Mouse (Mus musculus) heart, embryonic 16.5 days (tissue): ENCODE measurements around the gene Suclg1. TPM values are rescaled to one million over a fixed set of nuclear protein-coding genes. Genes with fewer than 3 reads are reported as not detected.

Source experiments
- ATAC-seq: fragments of 200-750 bp; cut with Nextera tagmentation; replicated peaks from 2 replicates; pipeline ENCODE4 v1.8.0; 2017; ENCODE audit warnings: moderate number of reproducible peaks; ENCODE audit not compliant: insufficient read depth, low FRiP score; ENCODE audit errors: extremely low read depth
- H3K27ac ChIP-seq: fragments of 300-500 bp; sonication (generic); 2 replicates; pipeline ENCODE4 v1.5.1; 2014; ENCODE audit warnings: mild to moderate bottlenecking, low read length, control low read depth, moderate library complexity
- H3K27me3 ChIP-seq: fragments of 300-500 bp; sonication (generic); 2 replicates; pipeline ENCODE4 v1.6.1; 2014; ENCODE audit warnings: low read length, mixed read lengths; ENCODE audit not compliant: control insufficient read depth, insufficient read depth
- H3K36me3 ChIP-seq: fragments of 300-500 bp; sonication (generic); 2 replicates; pipeline ENCODE4 v1.6.1; 2014; ENCODE audit not compliant: control insufficient read depth, insufficient read depth
- H3K4me1 ChIP-seq: fragments of 300-500 bp; sonication (generic); 2 replicates; pipeline ENCODE4 v1.6.1; 2014; ENCODE audit warnings: low read length, mixed read lengths; ENCODE audit not compliant: control insufficient read depth, insufficient read depth
- H3K4me2 ChIP-seq: fragments of 300-500 bp; sonication (generic); 2 replicates; pipeline ENCODE4 v1.6.1; 2014; ENCODE audit warnings: low read depth, mild to moderate bottlenecking, control low read depth, low read length
- H3K4me3 ChIP-seq: fragments of 300-500 bp; sonication (generic); 2 replicates; pipeline ENCODE4 v1.5.1; 2014; ENCODE audit warnings: mild to moderate bottlenecking, control low read depth, low read length
- H3K9ac ChIP-seq: fragments of 300-500 bp; sonication (generic); 2 replicates; pipeline ENCODE4 v1.6.1; 2014; ENCODE audit warnings: low read length, control low read depth
- H3K9me3 ChIP-seq: fragments of 300-500 bp; sonication (generic); replicated peaks from 2 replicates; pipeline ENCODE4 v1.6.1; 2016; ENCODE audit warnings: low read length; ENCODE audit not compliant: control insufficient read depth
- WGBS: fragments of 180-500 bp; shearing (Covaris S2); extraction: QIAGEN DNeasy Blood & Tissue Kit; methylation state at CpG from one replicate; pipeline ENCODE4 v1.1.7; 2014; 5-methylcytosine and 5-hydroxymethylcytosine counted together
- polyA plus RNA-seq: library from polyadenylated mRNA; unstranded; fragments of >200 nt; fragmentation: Nextera tagmentation; extraction: Ambion mirVana; gene quantifications from 2 replicates; pipeline ENCODE4 v1.2.1, GENCODE M21; 2015

Suclg1 gene
- polyA plus RNA-seq, 1 experiment from 2014 or later, result 351 TPM

DNA sequence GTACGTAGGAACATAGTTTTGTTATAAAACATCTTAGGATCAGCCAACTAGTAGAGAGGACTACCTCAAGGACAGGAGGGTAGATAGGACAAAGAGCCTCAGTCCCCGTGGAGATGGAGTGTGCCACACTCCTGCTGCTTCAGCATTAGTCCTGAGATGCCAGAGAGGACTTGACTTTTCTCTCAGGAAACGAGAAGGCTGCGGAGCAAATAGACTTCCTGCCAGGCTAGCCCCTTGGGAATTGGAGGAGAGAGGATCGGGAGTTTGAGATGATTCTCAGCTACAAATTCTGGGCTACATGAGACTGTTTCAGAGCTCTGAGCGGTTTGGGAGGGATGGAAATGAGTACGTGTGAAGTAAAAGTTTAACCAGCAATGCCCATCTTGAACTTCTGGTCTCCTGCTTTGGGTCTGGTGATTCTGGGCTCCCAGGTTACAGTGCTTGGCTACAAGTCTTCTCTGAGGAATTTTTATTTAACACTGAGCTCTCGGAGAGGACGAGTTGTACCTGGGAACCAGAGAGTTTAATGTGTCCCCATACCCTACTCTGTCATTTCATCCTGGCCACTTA lies 32.4 kb downstream of the Suclg1 start:
- H3K4me1 ChIP-seq, result no peaks in the 10 kb centered on the region
- H3K36me3 ChIP-seq, result peaks cover 20% of the 10 kb centered on the region
- H3K9me3 ChIP-seq, result no peaks in the 10 kb centered on the region
- H3K4me2 ChIP-seq, result no peak overlapping the region
- no peak for ATAC-seq
- H3K9ac ChIP-seq, result no peak overlapping the region
- WGBS, result 70% methylated on average over 9 of the region's 9 CpGs
- H3K27ac ChIP-seq, result no peak overlapping the region
- no peaks in the 10 kb centered on the region for H3K27me3 ChIP-seq
- no peak overlapping the region for H3K4me3 ChIP-seq

- Histone ChIP-seq H3K27me3 (no peaks in the 10 kb centered on the region), H3K4me1 (no peaks in the 10 kb centered on the region), H3K9ac (no peak overlapping the region), H3K4me2 (no peak overlapping the region), H3K36me3 (no peaks in the 10 kb centered on the region), H3K9me3 (0 out of 2 replicates have a peak, but pooled peaks cover 3% of the 10 kb centered on the region), H3K27ac (no peak overlapping the region), H3K4me3 (no peak overlapping the region)
- 84% methylated on average over 2 of the region's 2 CpGs for WGBS
- no peak for ATAC-seq
These were observed 38.1 kb downstream of the Suclg1 start for GRCm38 (mm10) chr6:73286326-73286725.

DNA sequence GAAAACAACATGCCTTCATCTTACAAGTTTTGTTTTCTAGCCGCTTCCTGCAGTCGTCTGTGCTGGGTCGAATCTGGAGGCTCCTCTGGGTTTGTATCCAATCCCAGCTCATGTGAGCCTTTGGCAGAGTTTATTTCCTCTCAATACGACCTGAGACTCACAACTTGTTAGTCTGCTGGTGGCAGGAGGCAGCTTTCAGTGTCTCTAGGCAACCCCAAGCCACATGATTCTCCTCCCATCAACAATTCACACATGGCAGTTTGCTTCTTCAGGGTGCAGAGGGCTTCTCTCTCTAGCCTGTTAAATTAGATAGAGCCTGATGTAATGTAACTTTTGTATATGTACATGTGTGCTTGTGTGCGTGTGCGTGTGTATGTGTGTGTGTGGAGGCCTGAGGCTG lies 58.7 kb downstream of the Suclg1 start:
- 58% methylated on average over 6 of the region's 6 CpGs for WGBS
- Histone ChIP-seq H3K27ac (no peak overlapping the region), H3K9ac (no peak overlapping the region), H3K4me1 (no peaks in the 10 kb centered on the region), H3K4me3 (no peak overlapping the region), H3K27me3 (no peaks in the 10 kb centered on the region), H3K9me3 (no peaks in the 10 kb centered on the region), H3K4me2 (no peak overlapping the region), H3K36me3 (no peaks in the 10 kb centered on the region)
- ATAC-seq, result no peak

- Histone ChIP-seq H3K4me3 (no peak overlapping the region), H3K4me2 (no peak overlapping the region), H3K4me1 (no peaks in the 10 kb centered on the region), H3K36me3 (no peaks in the 10 kb centered on the region), H3K27me3 (no peaks in the 10 kb centered on the region), H3K27ac (no peak overlapping the region), H3K9me3 (no peaks in the 10 kb centered on the region), H3K9ac (no peak overlapping the region)
- 70% methylated on average over 10 of the region's 10 CpGs for WGBS
- ATAC-seq, result no peak
These were observed 60.7 kb downstream of the Suclg1 start for GRCm38 (mm10) chr6:73308685-73309520.

- no peak overlapping the region for H3K4me2 ChIP-seq
- H3K9ac ChIP-seq, result no peak overlapping the region
- H3K27ac ChIP-seq, result no peak overlapping the region
- no peak overlapping the region for H3K4me3 ChIP-seq
- peaks cover 3% of the 10 kb centered on the region; the same call in 1 of the 2 replicates for H3K4me1 ChIP-seq
- WGBS, result 65% methylated on average over 6 of the region's 6 CpGs
- no peaks in the 10 kb centered on the region for H3K9me3 ChIP-seq
- ATAC-seq, result no peak
- no peaks in the 10 kb centered on the region for H3K36me3 ChIP-seq
- no peaks in the 10 kb centered on the region for H3K27me3 ChIP-seq
These were observed 63.2 kb downstream of the Suclg1 start for GRCm38 (mm10) chr6:73311335-73311734.

DNA sequence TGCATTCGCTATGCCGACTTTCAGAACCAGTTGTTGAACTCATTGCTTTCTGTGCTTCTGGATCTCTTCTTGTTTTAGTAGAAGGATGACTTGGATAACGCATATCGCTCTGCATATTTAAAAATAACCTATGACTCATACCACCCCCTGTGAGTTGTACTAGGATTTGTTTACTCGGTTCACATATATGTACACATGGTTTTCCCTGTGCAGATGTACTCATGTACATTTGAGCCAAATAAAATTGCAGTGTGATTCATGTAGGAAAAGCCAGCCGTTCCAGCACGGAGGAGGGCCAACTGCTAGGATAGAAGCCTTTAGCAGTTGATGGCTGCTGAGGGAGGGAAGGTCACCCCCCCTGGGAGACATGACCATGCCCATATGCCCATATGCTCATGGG lies 63.6 kb downstream of the Suclg1 start:
- no peak overlapping the region for H3K27ac ChIP-seq
- peaks cover 3% of the 10 kb centered on the region; the same call in 1 of the 2 replicates for H3K4me1 ChIP-seq
- H3K36me3 ChIP-seq, result no peaks in the 10 kb centered on the region
- 80% methylated on average over 7 of the region's 7 CpGs for WGBS
- H3K4me2 ChIP-seq, result no peak overlapping the region
- H3K4me3 ChIP-seq, result no peak overlapping the region
- H3K27me3 ChIP-seq, result no peaks in the 10 kb centered on the region
- H3K9ac ChIP-seq, result no peak overlapping the region
- no peak for ATAC-seq
- no peaks in the 10 kb centered on the region for H3K9me3 ChIP-seq

DNA sequence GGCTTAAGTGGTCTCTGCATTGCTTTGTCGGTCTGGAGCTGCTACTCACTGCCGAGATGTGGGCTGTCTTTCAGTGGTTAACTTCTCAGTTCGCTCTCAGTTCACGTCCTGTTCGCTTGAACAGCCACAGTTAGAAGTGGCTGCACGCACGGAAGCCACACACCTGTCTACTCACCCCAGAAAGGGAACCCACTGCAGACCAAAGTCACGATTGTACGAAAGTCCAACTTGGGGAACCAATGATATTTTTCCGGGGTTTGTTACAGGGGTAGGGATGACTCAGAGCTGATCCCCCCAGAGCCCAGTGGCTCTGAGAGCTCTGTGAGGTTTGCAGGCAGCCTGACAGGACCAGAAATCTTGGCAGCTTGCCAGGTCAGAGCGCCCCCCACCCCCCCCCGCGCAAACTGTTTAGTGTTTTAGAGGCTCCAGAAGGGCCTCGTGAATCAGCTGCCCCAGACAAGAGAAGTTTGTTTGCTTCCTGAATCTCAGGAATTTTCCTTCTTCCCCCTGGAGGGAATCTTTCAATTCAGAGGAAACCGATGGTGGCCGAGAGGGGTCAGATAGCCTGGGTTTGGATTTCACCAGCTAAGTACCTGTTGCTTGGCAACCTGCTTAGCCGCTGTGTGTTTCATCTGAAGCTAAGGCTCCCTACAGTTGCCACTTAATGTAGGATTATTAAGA lies 66.9 kb downstream of the Suclg1 start:
- Histone ChIP-seq H3K27ac (peak overlapping the region; percentile 35; the same call in 1 of the 2 replicates), H3K27me3 (no peaks in the 10 kb centered on the region), H3K4me2 (peak overlapping the region; percentile 85), H3K9ac (peak overlapping the region; percentile 76), H3K4me1 (peaks cover 3% of the 10 kb centered on the region; the same call in 1 of the 2 replicates), H3K36me3 (no peaks in the 10 kb centered on the region), H3K9me3 (no peaks in the 10 kb centered on the region), H3K4me3 (peak overlapping the region; percentile 63)
- whole genome bisulfite sequencing, result 1% methylated on average over 17 of the region's 17 CpGs
- ATAC-seq, result peak; percentile 70

DNA sequence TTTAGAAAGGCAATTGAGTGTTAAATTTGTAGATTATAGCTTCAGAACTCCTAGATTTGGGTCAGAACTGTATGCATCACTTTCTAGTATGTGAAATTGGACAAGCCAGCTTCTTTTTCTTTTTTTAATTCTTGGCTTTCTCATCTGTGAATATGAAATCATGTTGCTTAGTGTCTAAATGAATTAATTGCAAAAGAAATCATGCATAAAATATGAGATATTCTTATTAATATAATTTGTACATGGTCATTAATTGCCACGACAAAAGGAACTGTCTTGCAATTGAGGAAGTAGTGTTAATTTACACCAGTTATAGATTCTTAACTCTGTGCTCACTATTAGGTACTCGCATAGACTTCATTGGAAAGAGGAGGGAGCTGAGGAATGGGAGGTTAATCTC lies 74.1 kb downstream of the Suclg1 start:
- WGBS, result 81% methylated on average over 2 of the region's 2 CpGs
- no peak for ATAC-seq

More for the DNA sequence above, 74.1 kb downstream of the Suclg1 start:
- no peaks in the 10 kb centered on the region for H3K36me3 ChIP-seq
- H3K9ac ChIP-seq, result no peak overlapping the region
- no peaks in the 10 kb centered on the region for H3K4me1 ChIP-seq
- no peak overlapping the region for H3K4me2 ChIP-seq
- no peaks in the 10 kb centered on the region for H3K9me3 ChIP-seq
- no peak overlapping the region for H3K27ac ChIP-seq
- no peaks in the 10 kb centered on the region for H3K27me3 ChIP-seq
- no peak overlapping the region for H3K4me3 ChIP-seq
